Mouse (Mus musculus) liver, embryonic 14.5 days (tissue): Measurements from ENCODE around the gene E2f2. TPM values are rescaled to one million over a fixed set of nuclear protein-coding genes. Genes with fewer than 3 reads are reported as not detected.

ENCODE experiments used
- ATAC-seq: fragments of 200-750 bp; cut with Nextera tagmentation; 2 replicates; pipeline ENCODE4 v1.8.0; 2017; ENCODE audit warnings: moderate number of reproducible peaks, mild to moderate bottlenecking, moderate library complexity; ENCODE audit not compliant: insufficient read depth
- DNase-seq, 3 experiments: peaks; one replicate each; pipeline ENCODE4 v3.0.0-alpha.2; 2012 to 2013; ENCODE audit warnings: low read depth in 3 of 3, low spot score in 3 of 3
- H3K27ac ChIP-seq: fragments of 300-500 bp; sonication (generic); 2 replicates; pipeline ENCODE4 v1.5.1; 2014; ENCODE audit warnings: moderate library complexity, mild to moderate bottlenecking, control low read depth, inconsistent platforms
- H3K27me3 ChIP-seq: fragments of 300-500 bp; sonication (generic); 2 replicates; pipeline ENCODE4 v1.6.1; 2014; ENCODE audit warnings: mild to moderate bottlenecking, low read length, moderate library complexity; ENCODE audit not compliant: control insufficient read depth, insufficient read depth
- H3K36me3 ChIP-seq: fragments of 300-500 bp; sonication (generic); replicated peaks from 2 replicates; pipeline ENCODE4 v1.6.1; 2014; ENCODE audit warnings: low read depth; ENCODE audit not compliant: control insufficient read depth, insufficient read depth
- H3K4me1 ChIP-seq, 2 experiments: fragments of 200-500 bp in 1 of 2; fragments of 300-500 bp in 1 of 2; sonication (generic) in 1 of 2; replicated peaks; 2 replicates each; pipeline ENCODE4 v1.6.1; 2012 to 2014; ENCODE audit warnings: antibody characterized with exemption in 1 of 2, inconsistent platforms in 1 of 2, low read length in 1 of 2; ENCODE audit not compliant: control insufficient read depth in 2 of 2, insufficient read depth in 2 of 2
- H3K4me2 ChIP-seq: fragments of 300-500 bp; sonication (generic); 2 replicates; pipeline ENCODE4 v1.6.1; 2014; ENCODE audit warnings: low read depth, mild to moderate bottlenecking, control low read depth, moderate library complexity
- H3K4me3 ChIP-seq, 2 experiments: fragments of 200-500 bp in 1 of 2; fragments of 300-500 bp in 1 of 2; sonication (generic) in 1 of 2; 2 replicates each; pipeline ENCODE4 v1.5.1; 2012 to 2014; ENCODE audit warnings: low read depth in 2 of 2, low read length in 2 of 2, mild to moderate bottlenecking in 2 of 2, control low read depth in 1 of 2, inconsistent platforms in 1 of 2, moderate library complexity in 1 of 2; ENCODE audit not compliant: insufficient read depth in 1 of 2
- H3K9ac ChIP-seq: fragments of 300-500 bp; sonication (generic); replicated peaks from 2 replicates; pipeline ENCODE4 v1.6.1; 2014; ENCODE audit warnings: mild to moderate bottlenecking, control low read depth, moderate library complexity
- H3K9me3 ChIP-seq: fragments of 300-500 bp; sonication (generic); 2 replicates; pipeline ENCODE4 v1.6.1; 2016; ENCODE audit warnings: low read length, mixed read lengths; ENCODE audit not compliant: control insufficient read depth
- CTCF ChIP-seq: IDR thresholded peaks from 2 replicates; pipeline ENCODE4 v1.5.1; 2016; ENCODE audit warnings: antibody characterized with exemption, low read depth, control low read depth
- EP300 ChIP-seq: IDR thresholded peaks from 2 replicates; pipeline ENCODE4 v1.6.1; 2016; ENCODE audit warnings: antibody characterized with exemption, low read depth
- WGBS: fragments of 180-500 bp; shearing (Covaris S2); extraction: QIAGEN DNeasy Blood & Tissue Kit; methylation state at CpG from one replicate; pipeline ENCODE4 v1.1.7; 2014; ENCODE audit not compliant: insufficient replicate concordance; 5-methylcytosine and 5-hydroxymethylcytosine counted together
- polyA plus RNA-seq, 2 experiments: library from polyadenylated mRNA; depleted of rRNA in 1 of 2; stranded (reverse) in 1 of 2; unstranded in 1 of 2; fragments of >200 nt; fragmentation: Nextera tagmentation in 1 of 2; extraction: Ambion mirVana in 1 of 2; gene quantifications; 2 replicates each; pipeline versions ENCODE4 v1.2.1 to v1.2.3; 2012 to 2014

E2f2 gene
- polyA plus RNA-seq, 2 experiments = 40.5 to 50.3 TPM

- no peak for ATAC-seq
- no peaks in the 10 kb centered on the region for H3K36me3 ChIP-seq
- no peaks in the 10 kb centered on the region for H3K9me3 ChIP-seq
- TF ChIP-seq CTCF (no peak), EP300 (no peak)
- peaks cover 4 to 5% of the 10 kb centered on the region in 2 experiments; a peak in 3 of 4 replicates for H3K4me1 ChIP-seq
- no peak for DNase-seq
- H3K9ac ChIP-seq = no peak overlapping the region
- peaks cover 45% of the 10 kb centered on the region for H3K27me3 ChIP-seq
- peak overlapping the region; percentile 54 for H3K4me2 ChIP-seq
- WGBS = 6% methylated on average over 41 of the region's 50 CpGs
- H3K4me3 ChIP-seq = peak overlapping the region in 1 of 2 experiments; percentile 36; a peak in 2 of 4 replicates
- H3K27ac ChIP-seq = no peak overlapping the region
Measured at GRCm38 (mm10) chr4:136134978-136135873, 37.0 kb upstream of the E2f2 start.

- DNase-seq (no peak), ATAC-seq (no peak)
- H3K27ac ChIP-seq = no peak overlapping the region
- H3K9me3 ChIP-seq = no peaks in the 10 kb centered on the region
- no peak overlapping the region for H3K4me2 ChIP-seq
- H3K4me3 ChIP-seq = no peak overlapping the region
- WGBS = 48% methylated on average over 9 of the region's 9 CpGs
- H3K36me3 ChIP-seq = no peaks in the 10 kb centered on the region
- peaks cover 54% of the 10 kb centered on the region for H3K27me3 ChIP-seq
- no peak overlapping the region for H3K9ac ChIP-seq
- no peak for TF ChIP-seq EP300
- 0 out of 2 replicates have a peak, but pooled peaks have one; percentile 13 for TF ChIP-seq CTCF
- H3K4me1 ChIP-seq = peaks cover 4 to 11% of the 10 kb centered on the region in 2 experiments; a peak in 3 of 4 replicates
Measured at GRCm38 (mm10) chr4:136135874-136136728, 36.1 kb upstream of the E2f2 start.

GRCm38 (mm10) chr4:136139326-136140110 is 32.7 kb upstream of the E2f2 start:
- peaks cover 75% of the 10 kb centered on the region for H3K27me3 ChIP-seq
- ATAC-seq = no peak
- no peak overlapping the region for H3K4me3 ChIP-seq
- TF ChIP-seq CTCF (no peak), EP300 (no peak)
- WGBS = 51% methylated on average over 17 of the region's 17 CpGs
- H3K9ac ChIP-seq = no peak overlapping the region
- no peak for DNase-seq
- no peaks in the 10 kb centered on the region for H3K36me3 ChIP-seq
- no peak overlapping the region for H3K27ac ChIP-seq
- H3K4me1 ChIP-seq = peaks cover 4 to 17% of the 10 kb centered on the region in 2 experiments; a peak in 3 of 4 replicates
- no peaks in the 10 kb centered on the region for H3K9me3 ChIP-seq
- H3K4me2 ChIP-seq = peak overlapping the region; percentile 36

GRCm38 (mm10) chr4:136140327-136141250 is 31.6 kb upstream of the E2f2 start:
- peak; percentile 57; the same call in 1 of the 2 replicates for ATAC-seq
- Histone ChIP-seq H3K36me3 (no peaks in the 10 kb centered on the region), H3K4me3 (no peak overlapping the region), H3K4me1 (peaks cover 4 to 17% of the 10 kb centered on the region in 2 experiments; a peak in 3 of 4 replicates), H3K27ac (no peak overlapping the region; the same call in 1 of the 2 replicates), H3K9ac (no peak overlapping the region), H3K27me3 (peaks cover 75% of the 10 kb centered on the region), H3K9me3 (no peaks in the 10 kb centered on the region), H3K4me2 (peak overlapping the region; percentile 36)
- WGBS = 10% methylated on average over 31 of the region's 31 CpGs
- TF ChIP-seq CTCF = peak; percentile 25; the same call in 1 of the 2 replicates
- no peak for TF ChIP-seq EP300
- peak; percentile 48 to 56 (median 55) for DNase-seq
